Mouse (Mus musculus) embryonic fibroblast, embryonic 13.5 days (primary cell): ENCODE data around the gene Prkcd.

Source experiments
- CTCF ChIP-seq: IDR thresholded peaks from 2 replicates; pipeline ENCODE4 v1.5.1; 2011; ENCODE audit warnings: mild to moderate bottlenecking, control low read depth, low read length, moderate library complexity, borderline replicate concordance; ENCODE audit not compliant: insufficient read depth
- POLR2A ChIP-seq: IDR thresholded peaks from 2 replicates; pipeline ENCODE4 v1.6.1; 2011; ENCODE audit warnings: low read depth, mild to moderate bottlenecking, control low read depth, low read length, moderate library complexity

- TF ChIP-seq CTCF = no peak
- no peak for TF ChIP-seq POLR2A
Measured at GRCm38 (mm10) chr14:30607696-30608095, 18.3 kb downstream of the Prkcd start.
